Mouse (Mus musculus) embryo, embryonic 10.5 days (tissue): ENCODE results near the gene Hdc.
"Not testable (repeated sequence)": the region's sequence is repeated elsewhere in the genome, so short reads cannot be mapped to it uniquely, and the experiment has no call there.

Experiments used
- DNase-seq: peaks from one replicate; pipeline ENCODE4 v3.0.0-alpha.2; 2015; ENCODE audit warnings: low spot score

The Hdc gene

GRCm38 (mm10) chr2:126619249-126619704 is at the start of gene Hdc:
Gene Hdc (minus strand): TSS chr2:126619299.
- DNase-seq, result no peak

- DNase-seq, result no peak
Measured at GRCm38 (mm10) chr2:126668621-126669252, 49.6 kb upstream of the Hdc start.

DNA sequence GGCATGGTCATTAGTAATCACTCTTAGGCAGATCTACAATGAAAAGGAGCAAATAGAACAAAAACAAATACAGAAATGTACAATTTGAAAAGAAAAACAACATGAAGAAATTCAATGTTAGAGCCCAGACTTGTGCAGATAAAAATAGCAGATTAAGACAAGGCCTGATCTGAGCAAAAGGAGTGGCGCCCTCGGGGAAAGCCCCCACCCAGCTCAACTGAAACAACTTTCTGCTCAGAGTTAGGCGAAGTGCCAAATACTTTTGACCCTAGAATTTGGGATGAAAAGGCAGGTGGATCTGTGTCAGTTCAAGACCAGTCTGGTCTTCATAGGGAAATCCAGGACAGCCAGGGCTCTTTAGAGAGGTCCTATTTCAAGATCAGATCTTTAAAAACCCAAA is 46.9 kb upstream of the Hdc start:
- no peak for DNase-seq

- peak; percentile 54 for DNase-seq
Measured at GRCm38 (mm10) chr2:126663481-126663880, 44.4 kb upstream of the Hdc start.

GRCm38 (mm10) chr2:126652929-126653328 is 33.8 kb upstream of the Hdc start:
- no peak for DNase-seq

DNA sequence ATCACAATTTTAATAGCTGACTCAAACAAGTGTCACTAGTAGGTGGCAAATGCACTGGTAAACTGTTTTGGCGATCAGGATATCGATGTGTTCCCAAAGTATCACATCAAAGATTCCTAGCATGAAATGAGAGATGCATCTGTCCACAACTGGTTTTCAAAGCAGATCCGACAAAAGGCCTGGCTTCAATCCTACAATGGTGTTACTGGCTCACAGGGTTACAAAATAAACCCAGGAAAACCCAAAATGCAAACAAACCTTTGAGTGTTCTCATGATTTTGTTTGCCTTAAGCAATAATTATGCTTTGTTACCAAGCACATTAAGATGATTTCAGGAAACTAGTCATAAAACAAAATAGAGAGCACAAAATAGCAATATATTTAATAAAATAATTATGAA is 28.7 kb upstream of the Hdc start:
- DNase-seq, result no peak

DNA sequence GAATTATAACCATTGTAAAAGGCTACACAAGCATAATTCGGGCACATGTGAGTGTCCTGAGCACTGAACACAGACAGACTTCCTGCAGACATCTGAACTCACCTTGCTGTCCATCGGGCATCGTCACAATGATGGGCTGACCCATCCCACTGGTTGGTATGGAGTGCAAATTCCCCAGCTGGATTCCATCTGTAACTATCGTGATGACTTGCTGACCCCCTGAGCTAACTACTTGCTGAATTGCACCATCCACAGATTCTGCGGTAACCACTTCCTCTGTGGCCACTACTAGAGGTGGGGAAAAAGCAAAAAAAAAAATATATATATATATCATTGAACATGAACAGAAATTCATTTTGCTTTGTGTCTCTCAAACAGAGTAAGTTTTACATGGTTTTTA is 27.4 kb upstream of the Hdc start:
- no peak for DNase-seq

- DNase-seq, result no peak
Measured at GRCm38 (mm10) chr2:126644768-126645167, 25.7 kb upstream of the Hdc start.

DNA sequence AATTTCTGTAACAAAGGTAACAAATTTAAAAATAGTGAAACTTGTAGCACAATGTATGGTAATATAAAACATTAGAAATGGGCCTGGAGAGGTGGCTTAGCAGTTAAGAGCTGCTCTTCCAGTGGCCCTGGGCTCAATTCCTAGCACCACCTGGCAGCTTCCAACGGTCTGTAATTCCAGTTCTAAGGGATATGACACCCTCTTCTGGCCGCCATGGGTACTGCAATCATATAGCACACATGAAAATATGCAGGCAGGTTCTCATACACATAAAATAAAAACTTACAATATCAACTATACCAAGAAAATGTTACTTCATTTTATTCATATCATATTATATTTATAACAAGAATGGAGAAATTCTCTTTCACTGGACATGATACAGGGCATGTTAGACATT is 21.2 kb upstream of the Hdc start:
- DNase-seq, result no peak

DNA sequence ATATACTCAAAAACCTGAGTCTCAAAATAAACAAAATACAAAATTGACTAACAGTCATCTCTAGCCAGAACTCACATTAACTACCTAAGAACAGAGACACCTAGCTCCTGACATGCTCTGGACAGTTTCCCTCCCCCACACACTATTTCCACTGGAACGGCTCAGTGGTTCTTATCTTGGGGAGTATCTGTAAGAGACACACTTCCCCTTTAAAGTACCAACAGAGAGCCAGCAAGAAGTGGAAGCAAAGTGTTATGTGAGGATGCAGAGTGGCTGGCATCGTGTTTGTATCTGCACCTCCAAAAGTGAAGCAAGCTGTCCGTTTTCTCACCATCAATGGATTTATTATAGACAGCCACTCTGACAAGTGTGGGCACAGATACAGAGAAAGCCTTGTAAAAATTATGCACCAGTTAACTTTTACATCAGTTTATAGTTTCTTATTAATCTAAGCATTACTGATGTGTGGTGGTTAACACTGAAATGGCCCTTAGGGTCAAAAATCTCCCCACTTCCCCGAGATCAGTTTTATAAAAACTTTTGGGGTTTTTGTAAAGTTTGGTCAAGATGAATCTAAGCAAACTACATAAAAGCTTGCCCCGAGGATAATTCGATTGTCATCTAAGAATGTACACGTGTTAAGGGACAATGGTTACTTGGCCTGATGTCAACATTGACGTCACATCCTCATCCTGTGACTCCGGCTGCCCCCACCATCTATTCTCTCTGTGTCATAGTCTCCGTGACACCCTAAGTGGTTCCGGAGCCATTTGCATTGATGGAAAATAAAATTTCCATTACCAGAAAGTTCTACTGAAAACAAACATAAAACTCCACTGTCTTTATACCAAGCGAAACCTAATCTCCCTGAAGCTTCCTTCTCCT is 17.1 kb upstream of the Hdc start:
- no peak for DNase-seq

GRCm38 (mm10) chr2:126633165-126633564 is 14.1 kb upstream of the Hdc start:
- DNase-seq, result no peak

- DNase-seq, result peak; percentile 68
Measured at GRCm38 (mm10) chr2:126628455-126628995, 9.4 kb upstream of the Hdc start.

GRCm38 (mm10) chr2:126623138-126623537 is 4.0 kb upstream of the Hdc start:
- no peak for DNase-seq

- DNase-seq, result no peak
Measured at GRCm38 (mm10) chr2:126622455-126622854, 3.4 kb upstream of the Hdc start.

DNA sequence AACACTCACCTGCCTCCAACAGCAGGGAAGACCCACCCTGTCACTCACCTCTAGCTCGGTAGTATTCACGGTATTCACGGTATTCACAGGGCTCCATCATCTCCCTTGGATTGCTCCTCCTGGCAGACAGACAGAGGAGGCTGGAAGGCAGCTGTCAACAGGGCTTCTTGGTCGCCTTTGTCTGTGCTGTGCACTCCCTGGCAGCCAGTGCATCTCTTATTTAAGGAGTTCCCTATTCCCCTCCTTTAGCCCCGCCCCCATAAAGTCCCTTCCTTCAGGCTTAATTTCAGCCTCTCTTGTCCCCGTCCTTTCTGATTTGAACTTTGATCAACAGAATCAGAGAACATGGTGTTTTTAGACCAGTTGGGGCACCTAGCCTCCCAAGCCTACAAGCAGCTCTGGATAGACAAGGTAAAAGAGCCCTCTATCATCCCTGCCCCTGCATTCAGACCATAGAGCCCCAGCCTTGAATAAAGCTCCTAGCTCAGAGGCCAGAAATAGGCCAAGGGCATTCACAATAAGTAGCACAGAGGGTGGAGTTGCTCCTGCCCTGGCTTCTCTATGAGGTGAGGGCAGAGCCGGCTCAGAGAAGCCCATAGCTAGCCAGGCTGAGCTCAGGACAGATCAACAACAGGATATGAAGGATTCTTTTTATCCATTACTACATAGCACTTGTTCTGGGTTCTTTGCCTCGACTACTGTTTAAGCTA is 474 bp downstream of the Hdc start:
- DNase-seq, result no peak

- DNase-seq, result no peak
Measured at GRCm38 (mm10) chr2:126615355-126615754, 3.7 kb downstream of the Hdc start.

DNA sequence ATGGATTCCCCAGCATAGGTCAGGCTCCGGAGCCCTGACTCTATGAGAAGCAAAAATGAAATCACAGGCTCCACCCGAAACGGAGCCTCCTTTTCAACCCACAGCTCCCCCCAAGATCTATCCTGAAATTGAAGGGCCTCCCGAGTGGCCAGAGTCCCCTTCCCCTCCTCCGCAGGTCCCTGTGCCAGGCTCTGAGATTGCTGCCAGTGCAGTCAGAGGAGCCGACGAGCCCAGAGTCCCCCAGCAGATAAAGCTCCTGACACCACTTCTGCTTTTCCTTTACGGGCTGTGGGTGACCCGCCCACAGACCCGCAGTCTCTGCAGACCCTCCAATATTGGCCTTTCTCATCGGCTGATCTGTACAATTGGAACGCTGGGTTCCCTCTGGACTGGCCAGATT is 9.5 kb downstream of the Hdc start:
- DNase-seq, result not testable (repeated sequence)

DNA sequence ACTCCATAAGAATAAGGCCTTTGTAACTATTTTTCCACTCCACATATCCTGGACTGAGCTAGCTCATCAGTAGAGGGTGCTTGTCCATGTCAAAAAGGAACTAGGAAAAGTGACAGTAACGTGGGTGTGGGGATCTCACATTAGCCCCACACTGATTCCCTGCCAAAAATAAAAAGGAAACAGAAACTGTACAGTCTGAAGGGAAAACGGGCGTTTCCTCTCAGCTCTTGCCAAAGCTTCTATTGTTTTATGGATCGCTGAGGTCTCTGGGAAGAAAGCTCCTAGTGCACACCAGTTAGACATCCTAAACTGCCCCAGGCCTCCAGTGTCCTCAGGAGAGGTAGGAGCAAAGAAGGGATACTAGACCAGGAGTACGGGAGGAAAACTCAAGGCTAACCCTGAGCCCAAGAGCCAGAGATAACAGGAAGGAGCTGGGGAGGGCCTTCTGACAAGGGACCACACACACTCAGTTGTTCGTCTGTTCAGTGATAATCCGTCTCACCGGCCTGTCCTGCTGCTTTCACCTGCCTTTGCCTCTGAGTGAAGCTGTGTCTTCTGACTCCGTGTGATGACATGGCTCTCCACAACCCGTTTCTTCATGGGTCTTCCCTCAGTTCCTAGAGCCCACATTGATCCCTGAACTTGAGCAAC is 11.4 kb downstream of the Hdc start:
- no peak for DNase-seq

GRCm38 (mm10) chr2:126606688-126607062 is 12.4 kb downstream of the Hdc start:
- no peak for DNase-seq

DNA sequence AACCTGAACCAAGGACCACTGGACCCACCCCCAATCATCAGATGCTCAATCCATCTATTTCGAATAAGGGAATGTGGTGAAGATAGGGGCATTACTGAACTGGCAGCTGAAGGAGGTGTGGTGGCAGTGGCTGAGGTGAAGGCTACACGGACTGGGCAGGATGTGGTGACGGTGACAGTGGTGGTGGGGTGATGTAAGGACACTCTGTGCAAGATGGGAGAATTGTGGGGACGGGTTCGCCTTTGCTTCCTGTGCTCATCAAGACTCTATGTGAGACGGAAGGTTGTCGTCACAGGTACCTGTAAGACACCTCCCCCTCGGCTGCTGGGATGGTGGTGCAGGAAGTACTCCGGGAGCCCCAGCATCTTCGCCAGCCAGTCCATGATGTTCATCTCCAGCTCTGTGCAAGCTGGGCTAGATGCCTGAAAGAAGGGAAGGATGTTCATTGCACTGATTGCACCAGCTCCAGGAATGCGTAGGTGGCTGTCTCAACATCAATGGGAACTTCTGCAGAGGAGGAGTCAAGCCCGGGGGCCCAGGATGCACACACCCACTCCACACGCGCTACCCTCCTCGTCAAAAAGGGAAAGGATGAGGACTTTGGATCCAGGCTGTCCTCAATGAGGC is 12.9 kb downstream of the Hdc start:
- no peak for DNase-seq

DNA sequence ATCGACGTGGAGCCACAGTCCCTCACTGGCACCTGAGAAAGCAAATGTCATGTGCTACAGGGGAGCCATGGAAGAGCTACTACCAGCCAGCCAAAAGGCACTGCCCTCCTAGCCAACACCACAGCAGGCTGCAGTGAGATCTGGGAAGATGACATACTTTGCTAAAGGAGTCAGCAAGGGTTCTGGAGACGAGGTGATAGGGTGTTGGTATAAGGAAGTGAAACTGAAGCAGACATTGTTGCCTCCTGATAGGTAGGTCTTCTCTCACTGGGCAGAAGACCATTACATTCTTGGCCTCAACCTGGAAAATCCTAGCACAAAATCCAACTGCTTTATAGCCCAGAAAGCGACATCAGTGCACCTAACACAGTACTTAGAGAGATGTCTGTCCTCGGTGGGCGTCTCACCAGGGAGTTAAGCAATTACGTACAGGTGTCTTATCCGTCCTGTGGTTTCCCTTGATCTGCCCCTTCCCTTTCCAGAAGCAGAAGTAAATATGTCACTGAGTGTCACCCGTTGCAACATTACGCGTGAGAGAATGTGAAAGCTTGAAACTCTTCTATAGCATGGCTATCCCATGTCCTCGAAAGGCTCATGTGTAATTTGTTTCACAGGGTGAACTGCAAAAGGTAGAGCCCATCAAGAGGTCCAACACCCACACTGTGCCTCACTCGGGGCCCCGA is 17.0 kb downstream of the Hdc start:
- no peak for DNase-seq
